Mouse (Mus musculus) kidney, adult 10 weeks (tissue): ENCODE measurements around the gene Itpa. TPM values are rescaled to one million over a fixed set of nuclear protein-coding genes. Genes with fewer than 3 reads are reported as not detected.

Experiments
- polyA plus RNA-seq: library from polyadenylated mRNA; stranded (reverse); fragments of 350-450 nt; fragmentation: Illumina TruSeq; extraction: RNeasy Lipid Tissue Mini Kit (QIAGEN cat#74804); gene quantifications from one replicate; pipeline ENCODE4 v1.2.3, GENCODE M21; 2014; ENCODE audit warnings: low read depth, low replicate concordance

Itpa gene
- polyA plus RNA-seq: 37.6 TPM

GRCm38 (mm10) chr2:130667559-130667958 is at the start of gene Itpa:
Gene Itpa, plus strand, starts transcription at chr2:130667610.

GRCm38 (mm10) chr2:130629839-130630203 is 37.6 kb upstream of the Itpa start, which contains the start of the genes Fastkd5 and Ubox5:
Gene Fastkd5, minus strand, starts transcription at chr2:130630027.
Gene Ubox5, minus strand, starts transcription at chr2:130630038.

DNA sequence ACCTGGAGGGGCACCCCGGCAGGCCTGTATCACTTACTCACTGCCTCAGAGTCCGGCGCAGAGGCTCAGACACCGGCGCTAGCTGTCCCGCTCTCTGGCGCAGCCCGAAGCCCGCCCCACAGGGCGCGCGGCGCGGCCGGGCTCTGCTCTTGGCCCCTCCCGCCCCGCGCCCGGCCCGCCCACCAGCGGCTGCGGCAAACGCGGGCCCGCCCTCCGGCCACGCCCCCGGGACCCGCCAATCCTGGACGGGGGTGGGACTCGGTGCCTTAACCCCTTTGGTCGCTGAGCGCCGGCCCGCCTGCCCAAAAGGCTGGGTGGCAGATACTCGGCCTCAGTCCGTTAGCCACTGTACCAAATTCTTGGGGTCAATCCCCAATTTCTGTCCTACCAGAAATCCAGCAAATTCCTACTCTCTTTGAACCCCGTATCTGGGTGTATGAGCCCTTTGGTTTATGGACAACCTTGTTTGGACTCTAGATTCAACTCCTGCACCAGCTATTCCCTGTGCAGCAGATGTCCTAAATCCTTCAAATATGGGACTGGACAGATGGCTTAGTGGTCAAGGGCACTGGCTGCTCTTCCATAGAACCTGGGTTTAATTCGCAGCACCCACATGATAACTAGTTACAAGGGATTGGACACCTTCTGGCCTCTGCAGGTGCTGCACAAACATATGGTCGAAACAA is 24.6 kb upstream of the Itpa start, which contains the start of gene Lzts3:
TSS of gene Lzts3 (minus strand) at position 120 of the 686 bp plus-strand sequence.

GRCm38 (mm10) chr2:130664102-130664701 is 3.2 kb upstream of the Itpa start, which contains the start of gene Ddrgk1:
Gene Ddrgk1, minus strand, starts transcription at chr2:130664659.

GRCm38 (mm10) chr2:130697153-130697810 is 29.9 kb downstream of the Itpa start, which contains the start of gene Slc4a11:
Gene Slc4a11, minus strand, starts transcription at chr2:130697519.

Other genes starting within 250 kb of the Itpa start
- 13.0 TPM for gene Vps16, start 243.3 kb upstream of the Itpa start, polyA plus RNA-seq
- 4.3 TPM for gene Pced1a, start 242.9 kb upstream of the Itpa start, polyA plus RNA-seq
- 135 TPM for gene Ptpra, start 217.3 kb upstream of the Itpa start, polyA plus RNA-seq
- gene Mrps26, start 103.9 kb upstream of the Itpa start, polyA plus RNA-seq: 1.3 TPM
- not detected for gene Oxt, start 91.4 kb upstream of the Itpa start, polyA plus RNA-seq
- gene Avp, start 85.1 kb upstream of the Itpa start, polyA plus RNA-seq: not detected
- gene Fastkd5, start 37.6 kb upstream of the Itpa start, polyA plus RNA-seq: 27.5 TPM
- gene Ubox5, start 37.6 kb upstream of the Itpa start, polyA plus RNA-seq: 4.6 TPM
- 16.7 TPM for gene Lzts3, start 24.8 kb upstream of the Itpa start, polyA plus RNA-seq
- gene Ddrgk1, start 3.0 kb upstream of the Itpa start, polyA plus RNA-seq: 15.0 TPM
- 2.8 TPM for gene Slc4a11, start 29.9 kb downstream of the Itpa start, polyA plus RNA-seq
- gene 4930402H24Rik, start 238.8 kb downstream of the Itpa start, polyA plus RNA-seq: 76.6 TPM
- 30.2 TPM for gene Atrn, start 238.9 kb downstream of the Itpa start, polyA plus RNA-seq